Mouse (Mus musculus): Measurements from ENCODE around the gene Spast. TPM values are rescaled to one million over a fixed set of nuclear protein-coding genes. Genes with fewer than 3 reads are reported as not detected.
"Not testable (repeated sequence)": the region's sequence is repeated elsewhere in the genome, so short reads cannot be mapped to it uniquely, and the experiment has no call there.

The Spast gene
- total RNA-seq, 2 experiments from 2014 or later: 53.6 to 55.6 TPM

DNA sequence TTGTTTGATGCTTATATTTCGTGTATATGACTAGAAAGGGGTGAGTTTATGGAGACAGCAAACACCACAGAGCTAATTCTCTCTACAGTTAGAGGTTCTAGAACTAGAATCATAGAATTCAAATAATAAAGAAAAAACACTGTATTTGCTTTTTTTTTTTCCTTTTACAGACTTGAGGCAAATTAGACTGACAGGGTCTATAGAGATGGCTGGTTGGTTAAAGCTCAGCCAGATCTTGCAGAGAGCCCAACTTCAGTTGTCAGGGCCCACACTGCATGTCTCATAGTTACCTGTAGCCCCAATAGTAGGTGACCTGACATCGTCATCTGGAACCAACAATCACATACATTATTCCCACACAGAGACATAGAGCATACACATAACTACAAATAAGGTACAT, 14.9 kb upstream of the Spast start, which contains the start of gene Dpy30:
Gene Dpy30, minus strand, starts transcription at position 101 of the 400 bp plus-strand sequence.
- no peak for DNase-seq (ENCODE audit: low spot score in 2 of 2)

DNA sequence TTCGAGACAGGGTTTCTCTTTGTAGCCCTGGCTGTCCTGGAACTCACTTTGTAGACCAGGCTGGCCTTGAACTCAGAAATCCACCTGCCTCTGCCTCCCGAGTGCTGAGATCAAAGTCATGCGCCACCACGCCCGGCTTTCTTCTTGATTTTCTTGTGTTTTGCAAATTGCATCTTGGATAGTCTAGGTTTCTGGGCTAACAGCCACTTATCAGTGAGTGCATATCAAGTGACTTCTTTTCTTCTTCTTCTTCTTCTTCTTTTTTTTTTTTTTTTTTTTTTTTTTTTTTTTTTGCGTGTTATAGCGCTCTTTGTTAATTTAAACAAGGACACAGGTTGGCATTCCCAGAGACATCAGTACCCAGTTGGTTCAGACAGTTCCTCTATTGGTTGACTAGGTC, 11.6 kb upstream of the Spast start:
- not testable (repeated sequence) for DNase-seq (ENCODE audit: low spot score in 2 of 2)

DNA sequence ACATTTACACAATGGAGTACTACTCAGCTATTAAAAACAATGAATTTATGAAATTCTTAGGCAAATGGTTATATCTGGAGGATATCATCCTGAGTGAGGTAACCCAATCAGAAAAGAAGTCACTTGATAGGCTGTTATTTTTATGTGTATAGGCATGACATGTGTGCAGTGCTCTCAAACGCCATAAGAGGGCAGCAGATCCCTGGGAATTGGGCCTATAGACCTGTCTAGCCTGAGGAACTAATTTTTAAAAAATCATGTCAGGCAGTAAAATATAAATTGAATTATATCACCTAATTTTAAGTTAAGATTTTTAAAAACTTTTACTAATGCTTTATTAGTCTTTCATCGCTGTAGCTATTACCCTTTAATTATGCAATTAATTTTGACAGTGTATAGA, 10.6 kb upstream of the Spast start:
- peak in 1 of 2 experiments; percentile 33 for DNase-seq (ENCODE audit: low spot score in 2 of 2)

DNA sequence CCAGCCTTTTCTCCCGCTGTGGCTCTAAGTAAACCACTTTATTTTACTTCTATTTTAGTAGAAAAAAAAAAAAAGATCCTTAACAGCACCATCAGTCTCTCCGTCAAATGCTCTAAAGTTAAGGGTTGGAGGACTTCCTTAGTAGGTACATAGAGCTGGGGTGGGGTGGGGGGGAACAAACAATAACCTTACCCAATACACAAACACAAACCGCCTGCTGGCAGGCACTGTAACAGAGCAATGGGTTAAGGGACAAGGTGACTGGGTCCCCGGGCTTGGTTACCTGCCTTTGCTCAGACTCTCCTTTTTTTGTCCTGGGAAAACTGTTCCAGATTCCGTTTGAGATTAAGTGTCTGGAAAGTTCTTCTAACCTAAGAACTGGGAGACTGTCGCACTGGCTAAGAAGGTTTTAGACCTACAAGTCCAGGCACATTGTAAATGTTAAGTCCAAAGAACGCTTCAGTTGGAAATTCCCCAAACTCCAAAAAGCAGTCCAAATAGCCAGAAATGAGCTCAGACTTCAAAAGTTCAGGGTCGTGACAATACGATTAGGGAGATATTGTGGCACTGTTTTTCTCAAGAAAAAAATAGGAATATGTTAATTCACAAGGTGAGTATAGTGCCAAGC, 7.6 kb upstream of the Spast start:
- no peak for DNase-seq (ENCODE audit: low spot score in 2 of 2)

DNA sequence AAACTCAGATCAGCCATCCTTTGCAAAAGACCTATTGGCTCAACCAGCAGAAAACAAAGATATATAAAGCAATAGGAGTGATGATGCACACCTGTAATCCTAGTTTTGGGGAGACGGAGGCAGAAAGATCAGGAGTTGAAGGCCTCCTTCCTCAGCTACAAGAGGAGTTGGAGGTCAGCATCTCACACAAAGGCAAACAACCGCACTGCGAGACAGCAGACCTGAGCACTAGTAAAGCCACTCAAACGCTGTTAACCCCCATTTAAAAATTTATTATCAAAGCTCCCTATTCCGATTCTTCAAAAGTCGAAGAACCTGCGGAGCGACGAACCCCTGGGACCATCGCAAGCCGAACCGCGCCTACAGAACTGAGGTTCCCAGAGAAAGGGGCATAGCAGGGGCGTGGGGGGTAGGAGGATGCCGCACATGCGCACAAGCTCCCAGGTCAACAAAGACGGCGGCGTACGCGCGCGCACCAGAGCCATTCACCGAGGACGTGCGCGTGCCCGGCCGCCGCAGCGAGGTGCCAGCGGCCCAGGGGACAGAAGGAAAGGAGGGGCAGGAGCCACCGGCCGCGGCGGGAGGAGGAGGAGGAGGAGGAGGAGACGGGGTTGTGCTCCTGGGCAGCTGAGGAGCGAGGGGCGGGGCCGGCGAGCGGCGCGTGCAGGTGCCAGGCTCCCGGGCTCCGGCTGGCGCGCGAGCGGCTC, 409 bp upstream of the Spast start:
- DNase-seq (ENCODE audit: low spot score in 2 of 2): peak; percentile 92 to 97

DNA sequence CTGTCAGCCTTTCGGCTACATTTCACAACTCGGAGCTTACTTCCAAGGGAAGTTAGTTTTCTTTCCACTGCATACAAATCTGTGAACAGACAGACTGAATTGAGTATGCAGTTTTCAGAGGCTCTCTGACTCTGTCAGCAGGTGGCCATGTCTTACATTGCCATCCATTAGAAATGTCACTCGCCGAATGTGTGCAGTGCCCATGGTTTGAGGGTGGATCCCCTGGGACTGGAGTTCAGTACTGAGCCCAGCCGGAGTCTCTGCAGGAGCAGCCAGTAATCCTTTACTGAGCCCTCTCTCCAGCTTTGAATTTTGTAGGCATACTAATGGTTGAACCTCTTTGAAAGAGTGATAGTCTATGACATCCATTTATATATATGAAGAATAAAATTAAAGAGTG, 2.4 kb downstream of the Spast start:
- no peak for DNase-seq (ENCODE audit: low spot score in 2 of 2)

DNA sequence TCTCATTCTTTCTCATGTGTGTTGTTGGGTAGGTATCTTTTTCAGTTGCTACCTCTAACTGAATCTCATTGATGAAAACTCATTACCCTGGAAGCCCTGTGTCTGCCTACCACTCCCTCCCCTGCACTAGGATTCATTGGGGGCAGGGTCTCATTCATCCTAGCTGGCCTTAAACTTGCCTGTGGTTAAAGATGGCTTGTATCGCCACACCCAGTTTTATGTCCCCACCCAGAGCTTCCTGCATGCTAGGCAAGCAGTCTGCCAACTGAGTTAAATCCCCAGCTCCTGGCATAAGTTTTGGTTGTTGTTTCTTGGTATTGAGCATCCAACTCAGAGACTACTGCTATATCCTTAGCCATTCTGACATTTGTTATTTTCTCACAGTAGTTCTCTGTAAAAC, 24.8 kb downstream of the Spast start:
- no peak for DNase-seq (ENCODE audit: low spot score in 2 of 2)

DNA sequence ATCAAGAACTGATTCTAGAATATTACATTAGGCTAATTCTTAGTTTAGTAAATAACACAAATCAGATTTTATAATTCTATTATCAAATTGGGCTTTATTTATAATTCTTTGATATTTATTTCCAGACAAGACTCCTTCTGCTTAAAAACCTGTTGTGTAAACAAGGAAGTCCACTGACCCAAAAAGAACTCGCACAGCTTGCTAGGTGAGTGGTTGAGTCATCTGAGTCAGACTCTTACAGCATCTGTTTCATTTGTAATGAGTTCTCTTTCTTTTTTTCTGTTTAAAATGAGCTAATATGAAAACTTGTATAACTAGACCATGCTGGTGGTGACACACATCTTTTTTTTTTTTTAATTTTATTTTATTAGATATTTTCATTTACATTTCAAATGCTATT, 38.1 kb downstream of the Spast start:
- DNase-seq (ENCODE audit: low spot score in 2 of 2): no peak

DNA sequence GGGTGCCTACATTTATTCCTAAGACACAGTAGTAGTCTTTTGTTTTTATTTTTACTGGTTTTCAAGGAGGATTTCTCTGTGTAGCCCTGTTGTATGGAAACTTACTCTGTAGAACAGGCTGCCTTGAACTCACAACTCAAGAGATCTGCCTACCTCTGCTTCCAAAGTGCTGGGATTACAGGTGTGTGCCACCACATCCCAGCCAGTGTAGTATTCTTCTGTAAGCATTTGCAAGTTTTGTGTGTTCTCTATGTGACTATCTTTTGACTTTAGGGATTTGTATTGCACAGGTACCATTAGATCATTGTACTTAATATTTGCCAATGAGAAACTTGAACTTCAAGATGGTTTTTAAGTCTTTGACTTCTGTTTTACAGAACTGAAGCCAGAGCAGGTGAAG, 47.9 kb downstream of the Spast start:
- DNase-seq (ENCODE audit: low spot score in 2 of 2): no peak

DNA sequence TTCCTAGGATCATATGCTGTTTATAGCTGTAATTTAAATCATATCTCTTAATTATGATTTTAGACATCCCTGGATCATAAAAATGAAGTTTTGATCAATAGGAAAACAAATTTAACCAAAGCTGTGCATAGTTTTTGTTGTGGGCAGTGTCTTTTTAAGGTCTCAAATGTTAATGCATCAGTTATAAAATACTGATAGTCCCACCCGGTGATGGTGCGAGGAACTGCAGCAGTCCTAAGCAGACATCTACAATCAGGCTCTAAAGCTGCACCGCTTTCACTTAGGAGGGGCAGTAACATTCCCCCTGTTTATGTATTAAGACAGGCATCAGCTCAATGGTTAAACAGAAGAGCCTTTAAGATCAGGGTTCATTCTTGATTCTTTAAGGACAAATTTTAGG, 51.1 kb downstream of the Spast start:
- DNase-seq (ENCODE audit: low spot score in 2 of 2): no peak

DNA sequence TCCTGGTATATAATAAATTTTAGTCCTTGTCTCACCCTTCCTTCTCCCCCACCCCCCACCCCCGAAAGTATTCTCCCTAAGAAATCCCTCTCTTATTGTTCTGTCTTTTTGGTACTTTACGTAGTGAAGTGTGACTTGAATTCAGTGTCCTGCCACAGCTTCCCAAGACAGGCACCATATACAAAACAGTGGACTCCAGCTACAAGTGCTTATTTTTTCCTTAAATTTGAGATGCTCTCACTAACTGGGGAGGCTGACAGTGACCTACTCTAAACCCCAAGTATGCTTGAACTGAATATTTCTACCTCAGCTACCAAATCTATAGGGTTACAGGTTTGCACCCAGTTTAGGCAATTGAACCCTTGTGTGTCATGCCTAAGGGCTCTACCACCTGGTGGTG, 55.6 kb downstream of the Spast start:
- no peak for DNase-seq (ENCODE audit: low spot score in 2 of 2)

DNA sequence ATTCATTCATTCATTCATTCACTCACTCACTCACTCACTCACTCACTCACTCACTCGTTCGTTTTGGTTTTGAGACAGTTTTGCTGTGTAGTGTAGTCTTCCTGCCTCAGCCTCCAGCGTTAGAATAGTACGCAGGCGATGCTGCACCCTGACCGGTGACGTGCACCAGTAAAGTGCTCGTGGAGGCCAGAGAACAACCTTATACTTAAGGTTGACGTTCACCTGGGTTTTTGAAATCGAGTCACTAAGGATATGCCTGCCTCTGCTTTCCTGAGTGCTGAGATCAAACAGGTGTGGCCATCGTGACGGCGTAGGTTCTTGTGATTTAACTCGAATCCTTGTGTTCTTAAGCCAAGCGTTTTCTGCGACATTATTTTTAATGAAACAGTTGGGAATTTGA, 56.1 kb downstream of the Spast start:
- DNase-seq (ENCODE audit: low spot score in 2 of 2): peak in 1 of 2 experiments; percentile 11

DNA sequence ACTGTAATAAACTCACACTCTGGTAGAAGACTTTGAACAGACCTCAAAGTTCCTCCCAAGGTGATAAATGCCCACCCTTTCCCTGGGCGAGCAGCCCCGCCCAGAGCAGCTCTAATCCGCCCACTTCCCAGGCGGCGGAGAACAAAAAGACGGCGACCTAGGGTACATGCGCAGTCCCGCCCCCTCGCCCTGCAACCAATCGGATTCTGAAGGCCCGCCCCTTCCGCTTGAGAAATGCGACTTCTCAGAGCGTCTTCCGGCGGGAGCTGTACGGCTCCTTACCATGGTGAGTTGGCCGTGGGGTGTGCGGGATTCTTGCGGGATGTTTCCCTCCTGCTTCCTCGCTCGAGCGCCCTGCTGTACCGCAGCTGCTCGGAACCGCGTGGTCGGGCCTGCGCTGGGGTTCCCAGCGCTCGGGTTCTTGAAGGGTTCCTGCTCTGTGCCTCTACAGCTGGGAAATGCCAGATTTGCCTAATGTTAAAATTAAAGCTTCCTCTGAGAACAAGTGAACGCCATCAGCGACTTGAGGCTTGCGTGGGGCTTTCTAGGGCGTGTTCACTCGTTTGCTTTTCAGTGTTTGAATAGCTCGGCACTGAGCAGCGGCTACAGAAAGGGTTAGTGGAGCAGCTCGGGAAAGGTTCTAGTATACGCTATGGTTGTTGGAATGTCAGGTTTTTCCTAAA, 56.7 kb downstream of the Spast start, which contains the start of gene Slc30a6:
Gene Slc30a6, plus strand, starts transcription at position 226 of the 683 bp plus-strand sequence.
- DNase-seq (ENCODE audit: low spot score in 2 of 2): peak; percentile 95 to 98

DNA sequence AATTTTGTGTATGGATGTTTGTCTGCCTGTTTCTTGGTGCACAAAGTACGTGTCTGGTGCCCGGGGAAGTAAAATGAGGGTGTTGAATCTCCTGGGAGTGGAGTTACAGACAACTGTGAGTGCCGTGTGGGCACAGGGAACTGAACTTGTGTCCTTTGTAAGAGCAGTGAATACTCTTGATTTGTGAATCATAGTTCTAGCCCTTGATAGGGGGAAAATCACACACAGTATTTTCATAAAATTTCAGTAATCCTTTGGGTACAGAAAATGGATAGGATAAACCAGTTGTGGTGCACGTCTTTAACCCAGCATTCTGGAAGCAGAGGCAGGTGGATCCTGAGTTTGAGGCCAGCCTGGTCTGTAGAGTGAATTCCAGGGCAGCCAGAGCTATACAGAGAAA, 58.0 kb downstream of the Spast start:
- DNase-seq (ENCODE audit: low spot score in 2 of 2): no peak

DNA sequence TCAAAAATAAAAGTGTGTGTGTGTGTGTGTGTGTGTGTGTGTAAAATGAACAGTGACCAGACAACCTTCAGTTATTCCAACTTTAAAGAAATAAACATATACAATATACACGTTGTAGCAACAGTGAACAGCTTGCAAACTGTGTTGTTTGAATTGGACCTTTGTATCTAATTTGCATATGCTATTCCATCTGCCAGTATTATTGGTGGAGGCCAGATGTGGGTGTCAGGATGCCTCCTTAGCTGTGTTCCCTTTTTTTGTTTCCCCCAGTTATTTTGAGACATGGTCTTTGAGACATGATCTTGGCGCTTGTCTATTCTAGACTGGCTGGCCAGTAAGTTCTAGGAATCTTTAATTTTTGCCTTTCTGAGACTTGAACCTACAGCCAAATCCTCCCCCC, 58.4 kb downstream of the Spast start:
- DNase-seq (ENCODE audit: low spot score in 2 of 2): no peak

DNA sequence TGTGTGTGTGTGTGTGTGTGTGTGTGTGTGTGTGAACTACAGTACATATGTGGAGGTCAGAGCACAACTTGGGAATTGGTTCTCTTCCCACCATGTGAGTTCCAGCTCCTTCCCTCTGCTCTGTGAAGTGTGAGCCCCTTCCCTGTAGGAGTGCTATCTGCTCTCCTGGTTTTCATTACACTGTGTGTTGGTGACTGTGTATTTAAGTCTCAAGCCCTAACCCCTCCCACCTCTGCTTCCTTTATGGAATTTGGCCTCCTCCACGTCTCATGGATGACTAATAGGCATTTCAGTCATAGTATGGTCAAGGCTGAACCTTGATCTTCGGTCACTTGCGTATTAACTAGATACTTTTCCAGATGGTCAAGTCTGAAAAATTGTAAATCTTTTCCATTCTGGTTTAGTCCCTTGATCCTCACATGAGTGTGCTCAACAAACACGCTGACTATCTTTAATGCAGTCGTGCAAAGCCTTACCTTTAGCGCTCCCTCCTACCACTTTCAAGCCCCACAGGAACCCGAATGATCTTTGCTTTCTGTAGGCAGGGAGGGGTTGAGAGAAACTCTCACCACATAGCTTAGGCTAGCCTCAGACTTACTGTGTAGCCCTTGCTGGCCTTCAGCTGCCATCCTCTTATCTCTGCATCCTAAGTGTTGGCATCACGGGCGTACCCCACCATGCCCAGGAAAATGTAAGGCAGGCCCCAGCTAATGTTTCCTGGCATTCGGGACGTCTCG, 63.9 kb downstream of the Spast start:
- DNase-seq (ENCODE audit: low spot score in 2 of 2): no peak

DNA sequence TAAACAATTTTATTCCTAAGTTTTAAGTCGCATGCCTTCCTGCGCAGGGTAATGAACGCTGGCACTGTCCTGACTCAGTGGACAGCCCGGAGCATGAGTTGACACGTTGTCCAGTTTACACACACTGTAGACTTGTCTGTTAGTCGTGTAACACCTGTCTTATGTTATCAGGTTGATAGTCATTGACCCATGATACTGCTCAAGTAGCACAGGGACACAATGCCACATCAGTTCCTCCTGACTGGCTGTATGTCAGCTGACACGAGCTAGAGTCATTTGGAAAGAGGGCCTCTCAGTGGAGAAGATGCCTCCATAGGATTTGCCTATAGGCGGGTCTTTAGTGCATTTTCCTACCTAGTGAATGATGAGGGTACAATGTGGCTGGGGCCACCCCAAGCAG, 67.7 kb downstream of the Spast start:
- DNase-seq (ENCODE audit: low spot score in 2 of 2): no peak

DNA sequence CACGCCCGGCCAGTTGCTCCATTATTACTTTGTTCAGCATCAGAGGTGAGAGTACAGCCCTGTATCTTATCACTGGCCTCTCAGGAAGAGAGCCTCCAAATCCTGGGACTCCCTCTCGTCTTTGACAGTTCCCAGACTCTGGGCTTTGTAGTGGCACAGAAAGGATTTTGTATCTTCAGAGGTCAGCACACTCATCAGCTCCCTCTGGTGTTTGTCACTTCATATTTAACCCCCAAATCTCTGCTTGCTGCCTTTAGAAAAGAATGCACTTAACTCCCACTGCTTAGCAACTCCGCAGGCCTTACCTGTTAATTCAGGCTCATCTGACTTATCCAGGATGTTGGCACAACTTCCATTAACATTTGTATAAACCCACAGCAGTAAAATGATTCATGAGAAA, 70.9 kb downstream of the Spast start:
- no peak for DNase-seq (ENCODE audit: low spot score in 2 of 2)

DNA sequence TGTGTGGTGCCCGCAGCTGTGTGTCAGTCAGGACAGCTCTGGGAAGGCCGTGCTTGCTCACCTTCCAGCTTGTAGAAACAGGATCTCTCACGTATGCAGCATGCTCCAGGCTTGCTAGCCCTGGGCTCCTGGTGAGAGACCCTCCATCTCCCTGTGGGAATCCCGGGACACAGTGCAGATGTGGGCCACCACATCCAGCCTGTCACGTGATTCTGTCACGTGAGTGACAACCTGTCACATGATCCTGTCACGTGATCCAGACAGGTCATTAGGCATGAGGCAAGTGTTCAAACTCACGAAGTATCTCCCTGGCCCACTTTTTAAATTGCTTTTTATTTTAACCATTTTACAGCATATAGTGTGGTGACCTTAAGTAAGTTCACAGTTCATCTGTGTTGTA, 74.5 kb downstream of the Spast start:
- no peak for DNase-seq (ENCODE audit: low spot score in 2 of 2)

DNA sequence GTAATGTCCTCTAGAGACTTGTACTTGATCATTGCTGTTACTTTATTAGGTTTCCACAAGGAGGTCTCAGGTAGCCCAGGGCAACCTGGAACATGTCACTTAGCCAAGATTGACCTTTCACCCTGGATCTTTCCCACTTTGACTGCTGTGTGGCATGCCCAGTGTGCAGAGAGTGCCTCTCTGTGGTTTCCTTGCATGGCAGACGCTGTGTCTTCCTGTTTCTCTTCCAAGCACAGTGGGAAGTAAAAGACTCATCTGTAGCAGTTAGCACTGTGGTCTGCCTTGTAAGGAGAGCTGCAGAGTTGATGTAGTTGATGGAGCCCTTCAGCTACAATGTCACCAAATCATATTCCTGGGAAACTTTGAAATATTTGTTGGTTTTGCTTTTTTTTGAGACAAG, 75.9 kb downstream of the Spast start:
- no peak for DNase-seq (ENCODE audit: low spot score in 2 of 2)

DNA sequence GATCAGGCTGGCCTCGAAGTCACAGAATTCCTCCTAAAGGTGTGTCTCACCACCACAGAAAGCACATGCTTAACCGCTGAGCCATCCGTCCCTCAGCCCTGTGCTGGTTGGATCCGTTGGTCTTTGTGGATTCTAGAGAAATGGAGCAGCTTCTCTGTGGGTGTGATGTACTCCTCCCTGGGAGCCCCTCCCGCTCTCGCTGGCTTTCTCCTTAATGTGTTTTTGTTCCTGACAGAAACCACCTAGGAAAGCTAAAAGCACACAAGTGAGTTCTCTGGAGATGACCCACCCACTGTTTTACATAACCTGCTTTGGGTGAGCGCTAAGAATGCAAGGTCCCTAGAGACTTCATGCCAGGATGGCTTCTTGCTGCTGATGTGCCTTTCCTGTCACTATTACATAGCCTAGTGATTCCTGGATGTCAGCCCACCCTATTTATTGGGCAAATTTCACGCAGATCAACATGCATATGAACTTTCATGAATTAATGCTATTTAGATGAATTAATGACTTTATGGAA, 78.1 kb downstream of the Spast start:
- DNase-seq (ENCODE audit: low spot score in 2 of 2): peak in 1 of 2 experiments; percentile 44
